Mouse (Mus musculus): ENCODE data around the gene Rap2b. TPM values are rescaled to one million over a fixed set of nuclear protein-coding genes. Genes with fewer than 3 reads are reported as not detected.

The Rap2b gene
- 36.7 TPM for polyA plus RNA-seq (2014; fragmentation: Illumina TruSeq; extraction: RNeasy Lipid Tissue Mini Kit (QIAGEN cat#74804))

GRCm38 (mm10) chr3:61361338-61361737 lies at the start of gene Rap2b:
Rap2b (plus strand) TSS chr3:61361638.

GRCm38 (mm10) chr3:61365779-61366373 lies 4.4 kb downstream of the Rap2b start, which contains the start of gene B430305J03Rik:
B430305J03Rik (minus strand) TSS chr3:61365951.

Other genes starting within 250 kb of the Rap2b start
- gene B430305J03Rik, start 4.3 kb downstream of the Rap2b start, polyA plus RNA-seq (2014; fragmentation: Illumina TruSeq; extraction: RNeasy Lipid Tissue Mini Kit (QIAGEN cat#74804)), result not detected